Mouse (Mus musculus) heart, postnatal 25 days (tissue): Measurements from ENCODE around the gene Zdhhc16. TPM values are rescaled to one million over a fixed set of nuclear protein-coding genes. Genes with fewer than 3 reads are reported as not detected.
"Not testable (repeated sequence)": the region's sequence is repeated elsewhere in the genome, so short reads cannot be mapped to it uniquely, and the experiment has no call there.

Experiments used
- DNase-seq: peaks from one replicate; pipeline ENCODE4 v3.0.0; 2022; ENCODE audit warnings: low spot score
- intact Hi-C: fragments of 180-260 bp; cut with DNase I; formaldehyde crosslinking; loops from one replicate; pipeline ENCODE4 v1.15.1; 2025
- total RNA-seq, 2 experiments: library from RNA; stranded (reverse); gene quantifications; 2 replicates each; pipeline ENCODE4 v1.2.3; 2021

Zdhhc16 gene
- total RNA-seq, 2 experiments from 2014 or later: 17.1 to 17.6 TPM

DNA sequence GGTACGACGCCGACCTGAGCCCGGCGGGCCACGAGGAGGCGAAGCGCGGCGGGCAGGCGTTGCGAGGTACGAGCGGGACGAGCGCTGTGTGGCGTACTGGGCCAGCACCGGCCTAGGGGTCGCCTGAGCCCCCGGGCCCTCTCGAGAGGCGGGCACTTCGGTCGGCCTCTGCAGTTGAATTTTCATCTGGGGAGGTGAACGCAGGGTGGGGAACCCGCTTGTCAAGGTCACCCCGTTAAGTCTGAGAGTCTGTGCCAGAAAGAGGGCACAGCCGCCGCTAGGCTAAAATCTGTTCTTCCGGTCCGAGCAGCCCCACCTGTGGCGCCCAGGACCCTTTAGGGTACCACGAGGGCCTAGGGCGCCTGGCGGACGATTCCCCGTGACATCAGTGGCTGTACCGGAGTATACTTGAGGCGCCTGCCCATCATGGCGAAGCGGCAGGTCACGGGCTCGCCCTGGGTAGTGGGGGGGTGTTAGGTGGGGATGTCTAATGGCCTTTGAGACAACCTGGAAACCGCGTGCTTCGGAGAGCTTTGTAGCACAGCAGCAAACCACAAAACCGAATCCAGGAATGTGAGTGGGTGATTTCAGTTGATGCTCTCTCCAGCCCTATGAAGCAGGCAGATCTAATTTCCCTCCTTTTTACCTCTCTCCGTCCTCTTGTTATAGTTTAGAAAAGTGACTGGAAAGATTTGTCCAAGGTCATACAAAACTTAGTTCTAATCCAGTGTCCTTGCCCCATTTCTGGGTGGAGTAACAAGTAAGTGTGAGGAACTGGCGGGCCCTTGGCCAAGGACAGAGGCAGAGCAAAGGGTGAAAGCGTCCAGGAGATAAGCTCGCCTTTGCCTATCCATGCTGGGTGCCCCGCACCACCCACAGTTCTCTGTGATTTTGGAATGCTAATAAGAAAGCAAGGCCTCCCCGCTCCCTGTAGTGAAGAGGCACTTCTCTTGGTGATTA is 20.9 kb upstream of the Zdhhc16 start:
- intact Hi-C loops: no loop called here
- DNase-seq: peak; percentile 27

DNA sequence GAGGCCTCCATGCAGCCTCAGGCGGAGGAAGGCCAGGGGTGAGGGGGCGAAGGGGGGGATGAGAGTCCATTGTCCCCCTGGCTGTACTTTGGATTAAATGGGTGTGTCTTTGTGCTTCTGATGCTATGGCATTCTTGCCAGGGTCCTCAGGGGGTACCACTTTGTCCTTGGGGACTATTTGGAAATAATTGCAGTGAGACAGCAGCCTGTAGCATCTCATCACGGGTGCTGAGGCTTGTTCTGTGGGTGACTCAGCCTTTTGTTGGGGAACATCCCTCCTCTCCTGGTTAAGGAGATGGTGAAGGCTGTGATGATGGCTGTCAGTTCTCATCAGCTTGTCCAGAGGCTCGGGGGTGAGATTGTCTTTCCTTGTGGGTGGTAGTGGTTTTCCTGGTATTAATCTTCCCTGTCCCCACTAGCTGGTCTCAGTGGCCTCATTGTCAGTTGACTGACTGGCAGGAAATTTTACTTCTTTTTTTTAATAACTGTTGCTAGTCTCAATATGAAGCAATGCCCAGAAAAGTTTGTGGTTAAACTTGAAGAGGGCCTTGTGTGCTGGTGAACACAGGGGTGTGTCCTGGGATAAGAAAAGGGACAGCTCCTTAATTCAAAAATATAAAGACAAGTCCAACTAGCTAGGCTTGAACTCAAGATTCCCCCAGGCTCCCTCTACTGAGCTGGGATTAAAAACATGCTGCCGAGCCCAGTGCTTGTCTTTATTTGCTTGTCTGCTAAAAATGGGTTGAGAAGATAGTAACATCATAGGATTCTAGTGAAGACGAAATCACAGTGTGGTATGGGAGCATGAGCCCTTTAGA is 19.3 kb upstream of the Zdhhc16 start:
- intact Hi-C loops: no loop called here
- no peak for DNase-seq

DNA sequence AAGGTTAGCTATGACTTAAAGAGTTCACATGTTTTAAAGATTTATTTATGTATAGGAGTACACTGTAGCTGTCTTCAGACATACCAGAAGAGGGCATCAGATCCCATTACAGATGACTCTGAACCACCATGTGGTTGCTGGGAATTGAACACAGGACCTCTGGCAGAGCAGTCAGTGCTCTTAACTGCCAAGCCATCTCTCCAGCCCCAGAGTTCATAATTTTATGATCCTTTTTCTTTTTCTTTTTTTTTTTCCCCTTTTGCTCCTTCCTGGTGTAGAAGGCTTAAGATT is 18.7 kb upstream of the Zdhhc16 start:
- intact Hi-C loops: not testable (repeated sequence)

DNA sequence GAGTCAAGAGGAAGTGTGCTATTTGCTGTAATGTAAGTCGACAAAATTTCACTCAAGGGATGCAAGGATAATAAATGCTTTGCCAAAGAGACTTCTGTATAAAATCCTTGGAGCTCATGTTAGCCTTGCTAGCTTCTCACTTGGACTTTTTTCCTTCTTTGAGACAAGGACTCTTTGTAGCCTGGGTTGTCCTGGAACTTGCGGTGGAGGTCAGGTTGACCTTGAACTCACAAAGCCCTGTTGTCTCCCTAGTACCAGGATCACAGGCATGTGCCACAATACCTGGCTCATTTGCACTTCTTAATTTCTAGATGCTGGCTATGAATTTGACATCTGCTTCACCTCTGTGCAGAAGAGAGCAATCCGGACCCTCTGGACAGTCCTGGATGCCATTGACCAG is 18.0 kb upstream of the Zdhhc16 start:
- intact Hi-C loops: no loop called here
- no peak for DNase-seq

More for the DNA sequence above, 18.7 kb upstream of the Zdhhc16 start:
- not testable (repeated sequence) for DNase-seq

DNA sequence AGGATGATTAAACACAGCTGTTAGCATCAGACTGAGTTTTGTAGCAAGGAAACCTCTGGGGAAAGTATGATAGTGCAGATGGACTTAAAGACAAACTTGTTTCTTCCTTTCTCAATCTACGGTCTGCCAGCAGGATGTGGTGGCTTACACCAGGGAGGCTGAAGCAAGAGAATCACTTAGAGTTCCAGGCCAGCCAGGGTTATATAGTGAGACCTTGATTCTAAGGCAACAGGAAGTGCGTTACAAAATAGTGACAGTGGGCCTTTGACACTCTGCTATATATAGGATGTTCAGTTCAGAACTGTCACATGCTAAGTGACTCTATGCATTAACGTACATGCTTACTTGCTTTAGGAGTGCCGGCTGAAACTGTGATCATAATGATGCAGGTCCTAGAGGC is 16.4 kb upstream of the Zdhhc16 start:
- intact Hi-C loops: no loop called here
- no peak for DNase-seq

DNA sequence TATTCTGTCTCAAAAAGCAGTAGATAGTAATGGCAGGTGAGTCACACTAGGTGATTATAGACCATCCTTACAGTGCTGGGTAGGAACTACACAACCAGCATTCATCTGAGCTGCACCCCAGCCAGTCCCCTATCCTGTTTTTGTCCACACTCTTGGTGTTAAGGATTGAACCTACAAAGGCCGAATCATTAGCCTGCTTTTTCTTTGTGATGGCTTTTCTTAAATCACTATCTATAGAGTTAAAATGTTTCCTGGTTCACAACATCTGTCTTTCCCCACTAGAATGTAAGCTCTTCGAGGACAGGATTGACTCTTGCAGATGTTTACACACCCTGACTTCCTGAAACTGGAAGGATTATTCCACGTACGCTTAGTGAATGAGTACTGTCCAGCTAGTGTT is 13.8 kb upstream of the Zdhhc16 start:
- DNase-seq: no peak
- intact Hi-C loops: no loop called here

DNA sequence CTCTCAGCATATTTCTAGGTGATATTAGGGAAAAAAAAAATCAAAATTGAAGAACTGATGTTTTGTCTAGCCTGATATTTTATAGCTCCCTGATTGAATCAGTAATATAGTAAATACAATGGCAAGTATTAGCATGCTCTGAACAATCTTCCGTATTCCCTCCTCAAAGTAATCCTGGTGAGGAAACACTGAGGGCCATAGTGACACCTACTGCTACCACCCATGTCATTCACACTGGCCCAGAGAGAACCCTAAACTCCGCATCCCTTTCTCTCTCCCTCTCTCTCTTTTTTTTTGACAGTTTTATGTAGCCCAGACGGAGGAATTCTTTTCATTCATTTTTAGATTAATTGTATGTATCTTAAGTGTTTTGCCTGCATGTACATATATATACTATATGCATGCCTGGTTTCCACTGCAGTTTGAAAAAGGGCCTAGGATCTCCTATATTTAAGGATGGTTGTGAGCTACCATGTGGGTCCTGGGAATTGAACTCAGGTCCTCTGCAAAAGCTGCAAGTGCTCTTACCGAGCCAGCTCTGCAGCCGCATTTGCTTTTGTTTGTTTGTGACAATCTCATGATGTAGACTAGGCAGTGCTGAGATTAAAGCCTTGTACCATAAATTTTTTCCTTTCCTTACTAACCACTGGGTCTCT is 12.7 kb upstream of the Zdhhc16 start:
- intact Hi-C loops: no loop called here
- DNase-seq: no peak

DNA sequence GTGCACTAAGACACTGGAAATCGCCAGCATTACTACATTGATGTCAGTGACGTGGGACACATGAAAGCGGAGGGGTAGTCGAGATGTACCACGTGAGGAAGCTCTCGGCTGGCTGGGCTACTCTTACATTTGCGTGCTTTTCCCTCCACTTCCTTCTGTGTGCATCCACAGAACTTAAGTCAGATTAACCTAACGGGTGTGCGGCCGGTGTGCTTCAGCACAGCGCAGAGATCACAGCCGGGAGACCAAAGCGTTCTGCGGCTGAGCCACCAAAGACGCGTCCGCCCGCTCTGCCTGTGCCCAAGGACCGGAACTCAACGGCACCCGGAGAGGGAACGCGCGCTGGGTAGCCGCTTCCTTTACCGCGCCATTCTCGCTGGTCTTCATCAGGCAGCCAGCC is 594 bp upstream of the Zdhhc16 start:
- DNase-seq: no peak
- intact Hi-C loops: loop anchor here (5.0 kb wide), 1 partner anchor 50 kb away; the partner anchor contains the start of genes Mms19 and Ubtd1

DNA sequence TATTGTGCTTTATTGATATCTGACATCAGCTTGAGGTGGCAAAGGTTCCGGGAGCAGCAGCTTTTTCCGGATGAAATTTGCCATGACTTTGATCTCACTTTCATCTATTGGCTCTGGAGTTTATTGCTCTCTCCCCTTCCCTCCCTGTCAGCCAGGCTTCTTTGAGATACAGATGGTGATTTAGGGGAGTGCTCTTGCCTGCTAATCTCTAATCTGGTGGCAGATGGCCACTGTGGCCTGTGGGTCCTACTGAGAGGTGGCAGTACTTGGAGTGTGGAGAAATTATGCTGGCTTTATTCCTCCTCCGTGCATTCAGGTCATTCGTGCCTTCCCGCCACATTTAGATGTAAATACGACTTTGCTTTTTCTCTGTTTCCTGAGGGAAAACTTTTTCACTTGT is 844 bp downstream of the Zdhhc16 start:
- no peak for DNase-seq
- intact Hi-C loops: loop anchor here (5.0 kb wide), 1 partner anchor 48 kb away; the partner anchor contains the start of genes Mms19 and Ubtd1

DNA sequence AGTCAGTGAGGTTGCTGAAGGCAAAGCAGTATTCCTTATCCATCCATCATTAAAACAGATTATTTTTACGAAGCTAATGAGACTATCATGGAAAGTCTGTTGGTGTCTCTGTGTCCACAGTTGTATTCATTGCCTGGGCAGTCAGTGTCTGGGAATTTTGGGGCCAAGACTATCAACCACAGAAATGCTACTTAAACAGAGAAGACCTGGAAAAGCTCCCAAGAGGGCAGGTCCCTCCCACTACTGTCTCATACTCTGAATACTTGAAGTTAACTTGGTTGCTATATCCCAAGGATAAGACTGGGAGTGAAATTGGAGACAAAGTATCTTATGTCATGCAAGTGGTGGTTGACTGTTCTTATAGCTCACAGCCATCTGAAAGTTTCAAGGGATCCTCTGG is 2.6 kb downstream of the Zdhhc16 start:
- intact Hi-C loops: no loop called here
- no peak for DNase-seq

DNA sequence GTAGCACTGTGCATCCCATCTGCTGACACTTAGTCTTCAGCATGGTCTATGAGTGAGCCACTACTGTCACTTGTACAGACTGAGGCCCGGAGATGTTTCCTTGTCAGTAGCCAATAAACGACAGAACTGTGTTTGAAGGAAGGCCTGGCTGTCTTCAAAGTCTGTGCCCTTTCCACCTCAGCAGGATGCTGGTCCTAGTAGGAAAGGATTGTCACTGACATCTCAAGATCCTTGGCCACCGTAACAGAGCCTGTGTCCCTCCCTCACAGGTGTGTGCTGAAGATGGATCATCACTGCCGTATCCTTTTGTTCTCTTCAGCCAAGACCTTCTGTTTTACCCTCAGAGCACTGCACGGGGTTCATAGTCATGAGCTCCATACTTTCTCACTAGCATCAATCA is 5.3 kb downstream of the Zdhhc16 start:
- intact Hi-C loops: no loop called here
- no peak for DNase-seq

DNA sequence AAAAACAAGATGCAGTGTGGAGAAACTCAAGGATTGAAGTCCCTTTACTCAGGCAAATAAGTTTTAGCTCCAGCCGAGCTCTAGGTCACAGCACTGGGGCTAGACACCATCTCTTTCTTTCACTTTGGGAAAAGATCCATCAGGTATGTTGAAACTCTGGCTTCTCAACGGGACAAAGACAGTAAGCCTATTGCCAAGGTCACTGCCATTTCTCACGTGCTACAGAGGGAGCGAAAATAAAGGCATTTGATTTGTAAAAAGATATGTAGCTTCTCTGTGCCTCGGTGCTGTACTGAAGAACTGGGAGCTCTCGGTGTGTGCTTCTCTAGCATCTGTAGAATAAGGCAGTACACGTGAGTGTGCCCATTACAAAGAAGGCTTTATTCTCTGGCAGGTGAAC is 10.6 kb downstream of the Zdhhc16 start:
- no peak for DNase-seq
- intact Hi-C loops: no loop called here

DNA sequence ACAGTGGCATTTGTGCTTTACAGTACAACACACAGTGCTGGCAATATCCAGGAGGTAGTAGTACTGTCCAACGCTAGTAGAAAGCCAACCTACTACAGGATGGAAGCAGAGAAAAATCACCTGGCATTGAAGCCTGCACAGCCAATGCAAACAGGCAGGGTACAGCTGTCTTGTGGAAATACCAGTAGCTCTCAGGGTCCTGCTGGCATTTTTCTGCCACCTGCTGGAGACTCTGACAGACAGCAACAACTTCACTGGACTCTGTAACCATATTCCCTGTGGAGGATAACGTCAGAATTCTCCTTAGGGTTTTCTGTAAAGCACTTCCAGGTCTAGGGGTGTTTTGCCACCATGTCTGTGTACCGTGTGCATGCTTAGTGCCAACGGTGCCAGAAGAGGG is 19.0 kb downstream of the Zdhhc16 start:
- intact Hi-C loops: no loop called here

DNA sequence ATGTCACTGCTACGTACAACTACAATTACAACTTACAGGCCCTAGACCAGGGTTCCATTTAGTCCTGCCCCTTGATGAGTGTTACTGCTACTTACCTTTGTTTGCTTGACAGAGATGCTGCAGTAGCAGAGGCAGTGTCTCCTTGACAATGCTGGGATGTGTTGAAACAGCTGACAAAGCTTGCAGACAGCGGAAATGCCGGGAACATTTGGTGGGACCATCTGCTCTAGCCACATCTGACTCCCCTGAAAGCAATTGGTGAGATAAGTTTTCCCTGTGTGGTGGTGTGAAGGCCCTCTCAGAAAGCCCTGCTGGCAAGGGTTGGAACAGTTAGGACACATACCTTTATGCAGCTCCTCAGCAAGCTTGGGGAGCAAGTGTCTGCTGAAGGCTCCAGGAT is 20.3 kb downstream of the Zdhhc16 start:
- DNase-seq: no peak
- intact Hi-C loops: no loop called here

More for the DNA sequence above, 19.0 kb downstream of the Zdhhc16 start:
- no peak for DNase-seq

DNA sequence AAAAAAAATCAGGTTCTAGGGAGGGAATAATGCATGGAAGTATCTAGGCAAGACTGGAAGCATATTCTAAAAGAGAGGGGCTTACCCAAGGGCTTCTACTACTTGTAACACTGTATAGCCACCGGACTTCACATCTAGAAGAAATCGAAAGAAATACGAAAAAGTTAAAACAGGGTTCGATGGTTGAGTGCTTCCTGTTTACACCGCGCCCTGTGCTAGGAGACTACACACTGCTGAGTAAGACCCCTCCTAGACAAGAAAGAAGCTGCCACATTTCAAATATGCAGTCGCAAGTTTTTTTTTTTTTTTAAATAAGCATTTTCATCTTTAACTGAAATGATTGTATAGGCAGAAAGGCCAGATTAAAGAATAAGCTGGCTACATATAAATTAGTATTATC is 36.3 kb downstream of the Zdhhc16 start:
- intact Hi-C loops: no loop called here
- no peak for DNase-seq

DNA sequence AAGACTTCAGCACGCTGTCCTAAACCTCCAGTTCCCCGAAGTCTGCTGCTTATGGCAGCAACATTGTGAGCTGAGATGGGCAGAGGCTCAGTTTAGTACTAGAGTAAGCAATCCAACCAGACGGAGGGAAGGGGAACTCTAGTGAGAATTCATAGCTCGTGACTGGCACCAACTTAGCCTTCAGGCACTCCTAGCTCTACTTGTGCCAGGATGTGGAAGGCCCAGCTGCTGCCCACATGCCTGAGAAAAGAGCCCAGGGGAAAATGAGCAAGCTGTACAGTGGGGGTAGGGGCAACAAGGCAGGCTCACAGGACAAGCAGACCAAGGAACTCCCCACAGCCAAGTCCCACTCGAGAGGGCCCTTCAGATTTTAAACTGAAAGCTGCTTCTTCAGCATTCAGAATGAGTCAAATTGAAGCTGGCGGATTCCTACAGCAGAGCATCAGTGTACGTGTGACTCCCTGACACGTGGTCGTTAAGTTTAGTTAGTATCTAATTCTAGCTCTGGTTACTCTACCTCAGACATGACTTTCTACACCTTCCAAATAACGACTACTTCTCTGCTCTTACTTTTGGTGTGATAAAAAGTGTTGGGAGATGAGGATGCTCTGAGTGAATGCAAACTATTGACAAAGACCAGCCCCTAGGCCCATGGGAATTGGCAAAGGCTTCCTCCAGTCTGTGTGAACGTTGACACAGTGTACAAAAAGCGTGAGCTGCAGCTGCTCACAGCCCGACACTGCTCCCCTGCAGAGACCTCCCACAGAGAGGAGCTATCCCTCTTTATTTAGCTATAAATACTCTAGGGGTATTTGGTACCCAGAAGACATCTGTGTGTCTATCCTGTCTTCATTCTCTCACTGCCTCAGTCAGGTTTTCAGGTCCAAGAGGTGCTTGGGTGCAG is 40.9 kb downstream of the Zdhhc16 start:
- intact Hi-C loops: no loop called here
- DNase-seq: no peak

DNA sequence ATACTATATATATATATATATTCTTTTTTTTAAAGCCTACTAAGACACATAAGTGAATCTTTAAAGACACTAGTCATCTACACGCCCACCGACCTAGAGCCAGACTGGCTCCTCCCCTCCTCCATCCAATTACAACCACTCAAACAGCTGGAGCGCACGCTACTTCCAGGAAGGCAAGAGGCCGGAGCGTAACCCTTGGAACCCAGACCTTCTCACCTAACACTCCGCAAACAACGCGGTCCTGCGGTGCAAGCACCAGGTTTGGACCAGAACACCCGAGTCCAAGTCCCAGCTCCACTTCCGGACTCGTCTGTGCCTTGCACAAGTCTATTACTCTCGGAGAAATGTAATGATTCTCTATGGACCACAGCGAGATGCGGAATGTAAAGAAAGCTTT is 47.1 kb downstream of the Zdhhc16 start:
- intact Hi-C loops: loop anchor here (5.0 kb wide), 1 partner anchor 48 kb away; the partner anchor contains the start of genes Exosc1 and Zdhhc16
- no peak for DNase-seq

DNA sequence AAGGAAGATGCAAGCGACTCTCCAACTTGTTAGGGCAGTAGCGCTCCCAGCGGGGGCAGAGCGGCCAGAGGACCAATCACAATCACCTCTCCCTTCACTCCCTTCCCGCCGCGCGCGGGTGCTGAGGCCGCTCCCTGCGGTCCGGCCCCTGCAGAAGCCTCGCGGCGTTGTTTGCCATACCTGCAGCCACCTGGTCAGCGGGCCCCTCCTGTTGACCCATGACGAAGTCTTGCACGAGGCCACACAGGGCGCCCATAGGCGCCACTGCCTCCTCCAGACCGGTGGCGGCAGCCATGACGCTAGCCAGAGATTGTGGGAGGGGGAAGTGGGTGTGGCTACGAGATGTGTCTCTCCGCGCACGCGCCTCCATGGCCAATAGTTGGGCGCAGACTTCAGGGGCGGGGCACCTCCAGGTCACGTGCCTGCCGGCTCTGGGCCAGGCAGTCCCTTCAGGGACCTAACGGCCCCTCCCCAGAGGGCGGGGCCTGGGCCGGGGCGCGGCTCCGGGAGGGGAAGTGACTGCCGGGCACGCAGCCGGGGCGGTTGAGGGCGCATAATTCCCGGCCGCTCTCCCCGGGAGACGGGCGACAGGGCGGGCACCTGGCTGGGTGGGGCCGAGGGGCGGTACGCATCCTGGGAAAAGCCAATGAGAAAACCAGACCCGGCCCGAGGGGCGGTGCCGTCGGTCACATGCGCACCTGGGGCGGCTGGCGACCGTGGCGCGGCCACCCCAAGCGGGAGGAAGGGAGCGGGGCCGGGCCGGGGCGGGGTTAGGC is 47.7 kb downstream of the Zdhhc16 start, which contains the start of gene Mms19:
Mms19 (minus strand) TSS at position 339 of the 776 bp plus-strand sequence.
- peak; percentile 99 for DNase-seq
- intact Hi-C loops: loop anchor here (5.0 kb wide), 1 partner anchor 49 kb away; the partner anchor contains the start of genes Exosc1 and Zdhhc16

DNA sequence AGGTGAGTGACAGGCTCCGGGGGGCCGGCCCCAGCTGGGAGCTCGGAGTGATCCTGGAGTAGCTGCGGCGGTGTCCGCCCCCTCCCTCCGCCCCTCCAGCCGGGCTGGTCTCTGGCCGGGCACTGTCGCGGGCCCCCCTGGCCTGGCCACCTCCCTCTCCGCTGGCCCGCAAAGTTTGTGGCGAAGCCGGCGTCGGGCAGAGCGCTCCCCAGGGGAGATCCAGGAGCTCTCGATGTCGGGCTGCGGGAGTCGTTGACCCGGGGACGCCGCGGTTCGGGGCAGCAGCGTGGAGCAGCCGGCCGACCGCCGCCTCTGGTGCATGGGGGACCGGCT is 48.3 kb downstream of the Zdhhc16 start, which contains the start of gene Ubtd1:
Ubtd1 (plus strand) TSS at position 169 of the 333 bp plus-strand sequence.
- intact Hi-C loops: loop anchor here (5.0 kb wide), 1 partner anchor 49 kb away; the partner anchor contains the start of genes Exosc1 and Zdhhc16

More for the DNA sequence above, 48.3 kb downstream of the Zdhhc16 start, which contains the start of gene Ubtd1:
- no peak for DNase-seq
